Mouse (Mus musculus) kidney, postnatal 0 days (tissue): ENCODE data around the gene Muc13. TPM values are rescaled to one million over a fixed set of nuclear protein-coding genes. Genes with fewer than 3 reads are reported as not detected.

Source experiments
- ATAC-seq: fragments of 200-750 bp; cut with Nextera tagmentation; replicated peaks from 2 replicates; pipeline ENCODE4 v1.8.0; 2017; ENCODE audit warnings: low read depth, moderate number of reproducible peaks, moderate TSS enrichment, moderate library complexity; ENCODE audit not compliant: low FRiP score
- DNase-seq: peaks from one replicate; pipeline ENCODE4 v3.0.0-alpha.2; 2016; ENCODE audit warnings: low spot score
- H3K27ac ChIP-seq: fragments of 300-500 bp; sonication (generic); 2 replicates; pipeline ENCODE4 v1.5.1; 2014; ENCODE audit warnings: mild to moderate bottlenecking
- H3K27me3 ChIP-seq: fragments of 300-500 bp; sonication (generic); 2 replicates; pipeline ENCODE4 v1.6.1; 2014; ENCODE audit warnings: low read length, mixed read lengths; ENCODE audit not compliant: insufficient read depth
- H3K36me3 ChIP-seq: fragments of 300-500 bp; sonication (generic); 2 replicates; pipeline ENCODE4 v1.6.1; 2014; ENCODE audit warnings: low read length, mixed read lengths; ENCODE audit not compliant: insufficient read depth
- H3K4me1 ChIP-seq: fragments of 300-500 bp; sonication (generic); replicated peaks from 2 replicates; pipeline ENCODE4 v1.6.1; 2014; ENCODE audit warnings: antibody characterized with exemption, low read length, mixed read lengths; ENCODE audit not compliant: insufficient read depth
- H3K4me2 ChIP-seq: fragments of 300-500 bp; sonication (generic); 2 replicates; pipeline ENCODE4 v1.6.1; 2014; ENCODE audit warnings: mild to moderate bottlenecking, low read length, moderate library complexity, mixed read lengths
- H3K4me3 ChIP-seq: fragments of 300-500 bp; sonication (generic); replicated peaks from 2 replicates; pipeline ENCODE4 v1.5.1; 2014; ENCODE audit warnings: low read depth, low read length
- H3K9ac ChIP-seq: fragments of 300-500 bp; sonication (generic); 2 replicates; pipeline ENCODE4 v1.6.1; 2014; ENCODE audit warnings: low read depth, low read length
- H3K9me3 ChIP-seq: fragments of 300-500 bp; sonication (generic); replicated peaks from 2 replicates; pipeline ENCODE4 v1.6.1; 2016; ENCODE audit warnings: low read length, inconsistent platforms, mixed read lengths
- CTCF ChIP-seq: IDR thresholded peaks from 2 replicates; pipeline ENCODE4 v1.5.1; 2016; ENCODE audit warnings: antibody characterized with exemption, low read depth, mild to moderate bottlenecking, moderate library complexity
- WGBS: fragments of 180-500 bp; shearing (Covaris S2); extraction: QIAGEN DNeasy Blood & Tissue Kit; methylation state at CpG from one replicate; pipeline ENCODE4 v1.1.7; 2014; 5-methylcytosine and 5-hydroxymethylcytosine counted together
- polyA plus RNA-seq: library from polyadenylated mRNA; unstranded; fragments of >200 nt; fragmentation: Nextera tagmentation; extraction: Ambion mirVana; gene quantifications from 2 replicates; pipeline ENCODE4 v1.2.1, GENCODE M21; 2015

Gene Muc13
- polyA plus RNA-seq, 1 experiment from 2014 or later = not detected

DNA sequence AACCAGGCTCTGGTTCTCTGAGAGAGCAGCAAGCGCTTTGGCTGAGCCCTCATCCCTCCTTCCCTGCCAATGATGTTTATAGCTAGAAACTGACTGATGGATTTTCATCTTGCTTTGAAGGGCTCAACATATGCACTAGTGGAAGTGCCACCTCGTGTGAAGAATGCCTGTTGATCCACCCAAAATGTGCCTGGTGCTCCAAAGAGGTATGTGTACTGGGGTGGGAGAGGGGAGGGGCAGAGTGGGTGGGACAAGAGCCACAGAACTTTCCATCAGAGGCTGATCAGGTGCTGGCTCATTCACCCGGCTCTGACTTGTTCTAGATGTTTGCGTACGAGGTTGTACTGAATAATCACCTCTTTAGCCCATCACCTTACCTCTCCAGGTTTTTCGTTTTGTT lies 51.0 kb downstream of the Muc13 start:
- no peaks in the 10 kb centered on the region for H3K27me3 ChIP-seq
- no peak for DNase-seq
- 0 out of 2 replicates have a peak, but pooled peaks cover 8% of the 10 kb centered on the region for H3K36me3 ChIP-seq
- no peak for TF ChIP-seq CTCF
- H3K4me1 ChIP-seq = no peaks in the 10 kb centered on the region; the same call in 1 of the 2 replicates
- 80% methylated on average over 6 of the region's 6 CpGs for WGBS
- no peak overlapping the region for H3K4me3 ChIP-seq
- H3K4me2 ChIP-seq = no peak overlapping the region
- H3K9ac ChIP-seq = no peak overlapping the region
- no peaks in the 10 kb centered on the region for H3K9me3 ChIP-seq
- no peak overlapping the region for H3K27ac ChIP-seq
- no peak for ATAC-seq

- Histone ChIP-seq H3K4me2 (no peak overlapping the region), H3K9me3 (no peaks in the 10 kb centered on the region), H3K4me3 (no peak overlapping the region), H3K27me3 (no peaks in the 10 kb centered on the region), H3K36me3 (no peaks in the 10 kb centered on the region), H3K27ac (no peak overlapping the region), H3K4me1 (no peaks in the 10 kb centered on the region), H3K9ac (no peak overlapping the region)
- DNase-seq (no peak), ATAC-seq (no peak)
- no peak for TF ChIP-seq CTCF
These were observed 59.4 kb downstream of the Muc13 start for GRCm38 (mm10) chr16:33853271-33853670.

DNA sequence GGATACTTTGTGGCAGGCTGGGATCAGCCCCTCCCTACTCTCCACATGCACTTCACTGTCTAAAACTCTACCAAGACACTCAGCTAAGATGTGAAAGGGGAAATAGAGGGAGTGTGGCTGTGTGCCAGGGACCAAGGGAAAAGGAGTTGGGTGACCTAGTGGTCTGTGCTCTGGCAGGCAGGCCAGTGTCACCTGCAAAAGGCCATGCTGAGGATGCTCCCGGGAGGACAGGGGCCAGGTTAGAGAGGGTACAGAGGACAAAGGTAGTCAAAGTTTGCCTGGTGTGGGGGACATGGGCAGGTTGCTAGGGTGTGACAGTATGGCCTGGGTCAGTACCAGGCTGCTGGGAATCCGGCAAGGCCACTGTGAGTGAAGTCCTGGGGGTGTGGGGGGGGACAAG lies 64.9 kb downstream of the Muc13 start:
- ATAC-seq = no peak
- 68% methylated on average over 2 of the region's 2 CpGs for WGBS
- no peak overlapping the region for H3K4me3 ChIP-seq
- no peaks in the 10 kb centered on the region for H3K36me3 ChIP-seq
- H3K27ac ChIP-seq = no peak overlapping the region
- no peak for DNase-seq
- H3K27me3 ChIP-seq = no peaks in the 10 kb centered on the region
- TF ChIP-seq CTCF = no peak
- no peaks in the 10 kb centered on the region for H3K9me3 ChIP-seq
- no peak overlapping the region for H3K9ac ChIP-seq
- peaks cover 6% of the 10 kb centered on the region; the same call in 1 of the 2 replicates for H3K4me1 ChIP-seq
- no peak overlapping the region for H3K4me2 ChIP-seq

GRCm38 (mm10) chr16:33859380-33859779 lies 65.5 kb downstream of the Muc13 start:
- H3K4me2 ChIP-seq = no peak overlapping the region
- H3K27ac ChIP-seq = no peak overlapping the region
- H3K4me3 ChIP-seq = no peak overlapping the region
- 62% methylated on average over 5 of the region's 5 CpGs for WGBS
- H3K36me3 ChIP-seq = no peaks in the 10 kb centered on the region
- peaks cover 6% of the 10 kb centered on the region; the same call in 1 of the 2 replicates for H3K4me1 ChIP-seq
- TF ChIP-seq CTCF = no peak
- no peak for ATAC-seq
- H3K27me3 ChIP-seq = no peaks in the 10 kb centered on the region
- DNase-seq = no peak
- H3K9ac ChIP-seq = no peak overlapping the region
- no peaks in the 10 kb centered on the region for H3K9me3 ChIP-seq

GRCm38 (mm10) chr16:33859988-33860700 lies 66.3 kb downstream of the Muc13 start:
- H3K4me2 ChIP-seq = no peak overlapping the region
- H3K9ac ChIP-seq = no peak overlapping the region
- 49% methylated on average over 14 of the region's 14 CpGs for WGBS
- H3K27me3 ChIP-seq = no peaks in the 10 kb centered on the region
- ATAC-seq (peak; percentile 69; the same call in 1 of the 2 replicates), DNase-seq (no peak)
- no peak overlapping the region for H3K4me3 ChIP-seq
- peak; percentile 50 for TF ChIP-seq CTCF
- no peaks in the 10 kb centered on the region for H3K36me3 ChIP-seq
- H3K4me1 ChIP-seq = peaks cover 6% of the 10 kb centered on the region; the same call in 1 of the 2 replicates
- H3K27ac ChIP-seq = peak overlapping the region; percentile 64
- H3K9me3 ChIP-seq = no peaks in the 10 kb centered on the region

GRCm38 (mm10) chr16:33862406-33862805 lies 68.6 kb downstream of the Muc13 start:
- Histone ChIP-seq H3K4me2 (no peak overlapping the region), H3K9ac (no peak overlapping the region), H3K4me3 (no peak overlapping the region), H3K27ac (no peak overlapping the region), H3K36me3 (0 out of 2 replicates have a peak, but pooled peaks cover 3% of the 10 kb centered on the region), H3K4me1 (peaks cover 6% of the 10 kb centered on the region; the same call in 1 of the 2 replicates), H3K27me3 (no peaks in the 10 kb centered on the region), H3K9me3 (no peaks in the 10 kb centered on the region)
- 91% methylated on average over 4 of the region's 4 CpGs for WGBS
- no peak for DNase-seq
- no peak for TF ChIP-seq CTCF
- no peak for ATAC-seq
